Mouse (Mus musculus) layer of hippocampus, adult 11-12 months (tissue): ENCODE data around the gene Mogat2.

Experiments
- DNase-seq: peaks from one replicate; pipeline ENCODE4 v3.0.0; 2022; ENCODE audit warnings: low spot score

Mogat2 gene

DNA sequence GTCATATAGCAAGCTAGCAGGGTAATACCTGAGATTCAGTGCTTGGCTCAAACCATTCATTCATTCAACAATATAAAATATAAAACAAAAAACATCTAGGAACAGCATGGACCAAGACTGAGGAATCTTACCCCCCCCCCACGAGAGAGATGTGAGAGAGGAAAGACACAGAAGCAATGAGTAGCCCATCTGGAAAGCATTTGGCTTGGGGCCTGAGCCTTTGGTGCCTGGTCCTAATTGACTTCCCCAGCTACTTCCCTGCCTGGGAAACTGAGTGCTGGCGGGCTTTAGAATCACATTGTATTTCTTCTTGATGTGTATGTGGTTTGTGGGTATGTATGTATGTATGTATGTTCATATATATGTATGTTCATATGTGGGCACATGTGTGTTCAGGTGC lies 2.8 kb downstream of the Mogat2 start:
- no peak for DNase-seq

DNA sequence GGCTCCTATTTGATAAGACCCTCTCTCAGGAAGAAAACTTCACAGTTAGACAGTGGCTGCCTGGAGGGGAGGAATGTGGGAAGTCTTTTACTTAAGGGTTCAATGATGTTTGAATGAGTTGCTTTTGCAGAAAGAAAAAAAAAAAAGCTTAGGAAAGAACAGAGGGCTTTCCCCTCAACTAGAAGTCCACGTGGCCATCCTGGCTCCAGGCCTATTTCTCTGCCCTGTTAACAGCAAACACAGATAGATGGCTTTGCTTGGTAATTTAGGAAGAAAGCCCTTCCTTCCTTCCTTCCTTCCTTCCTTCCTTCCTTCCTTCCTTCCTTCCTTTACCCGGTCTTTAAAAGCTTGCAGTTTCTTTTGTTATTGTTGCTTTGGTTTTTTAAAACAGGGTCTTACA lies 3.5 kb downstream of the Mogat2 start:
- DNase-seq: no peak

DNA sequence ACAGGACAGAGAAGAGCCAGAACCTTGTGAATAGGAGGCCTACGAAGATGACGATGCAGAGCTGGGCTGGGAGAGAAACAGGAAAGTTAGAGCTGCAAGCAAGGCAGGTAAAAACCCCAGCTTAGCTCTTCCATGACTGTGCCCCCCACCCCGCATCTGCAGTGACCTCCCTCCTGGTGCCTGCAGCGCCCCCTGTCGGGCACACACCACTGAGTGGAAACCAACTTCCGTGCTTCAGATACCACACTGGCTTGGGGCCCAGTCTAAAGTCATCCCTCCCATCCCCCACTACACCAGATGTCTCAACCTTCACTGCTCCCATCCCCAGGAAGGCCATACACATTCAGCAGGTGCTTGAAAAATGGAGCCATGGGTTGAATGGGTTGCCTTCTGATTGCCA lies 5.8 kb downstream of the Mogat2 start:
- no peak for DNase-seq

- DNase-seq: no peak
Measured at GRCm38 (mm10) chr7:99230061-99230747, 8.2 kb downstream of the Mogat2 start.

GRCm38 (mm10) chr7:99229411-99229810 lies 9.0 kb downstream of the Mogat2 start:
- peak; percentile 38 for DNase-seq

- DNase-seq: no peak
Measured at GRCm38 (mm10) chr7:99228825-99229224, 9.6 kb downstream of the Mogat2 start.

DNA sequence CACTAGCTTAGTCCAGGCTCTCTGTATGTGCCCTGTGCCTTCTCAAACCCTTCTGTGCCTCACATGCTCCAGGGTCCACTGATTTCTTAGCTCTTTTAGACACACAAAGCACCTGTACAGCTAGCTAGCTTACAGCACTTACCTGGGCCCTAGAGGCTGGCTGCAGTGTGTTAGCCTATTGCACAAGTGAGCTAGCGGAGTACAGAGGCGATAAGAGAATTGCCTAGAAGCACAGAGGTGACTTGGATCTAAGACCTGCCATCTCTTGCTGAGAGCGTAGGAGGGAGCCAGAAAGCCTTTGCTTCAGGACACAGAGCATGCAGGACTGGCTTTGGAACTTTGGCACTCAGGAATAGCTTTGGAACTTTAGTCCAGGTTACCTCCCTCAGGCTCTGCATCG lies 11.2 kb downstream of the Mogat2 start:
- DNase-seq: no peak

GRCm38 (mm10) chr7:99226662-99227061 lies 11.8 kb downstream of the Mogat2 start:
- DNase-seq: no peak

GRCm38 (mm10) chr7:99225421-99225820 lies 13.0 kb downstream of the Mogat2 start:
- DNase-seq: no peak

- DNase-seq: no peak
Measured at GRCm38 (mm10) chr7:99224648-99225190, 13.7 kb downstream of the Mogat2 start.

DNA sequence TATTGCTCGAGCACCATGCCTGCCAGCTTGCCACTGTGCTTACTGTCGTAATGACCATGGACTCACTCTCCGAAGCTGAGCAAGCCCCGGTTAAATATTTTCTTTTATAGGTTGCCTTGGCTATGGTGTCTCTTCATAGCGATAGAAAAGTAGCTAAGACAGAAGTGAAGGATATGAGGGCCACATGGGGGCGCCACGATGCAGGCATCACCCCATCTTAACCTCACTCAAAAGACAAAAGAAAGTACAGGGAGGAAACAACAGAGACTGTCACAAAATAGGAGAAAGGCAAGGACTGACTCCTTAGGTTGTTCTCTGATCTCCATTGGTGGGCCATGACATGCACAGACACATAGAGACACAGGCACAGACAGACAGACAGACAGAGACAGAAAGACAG lies 14.2 kb downstream of the Mogat2 start:
- DNase-seq: peak; percentile 40

- DNase-seq: peak; percentile 70
Measured at GRCm38 (mm10) chr7:99217338-99218074, 20.9 kb downstream of the Mogat2 start.

DNA sequence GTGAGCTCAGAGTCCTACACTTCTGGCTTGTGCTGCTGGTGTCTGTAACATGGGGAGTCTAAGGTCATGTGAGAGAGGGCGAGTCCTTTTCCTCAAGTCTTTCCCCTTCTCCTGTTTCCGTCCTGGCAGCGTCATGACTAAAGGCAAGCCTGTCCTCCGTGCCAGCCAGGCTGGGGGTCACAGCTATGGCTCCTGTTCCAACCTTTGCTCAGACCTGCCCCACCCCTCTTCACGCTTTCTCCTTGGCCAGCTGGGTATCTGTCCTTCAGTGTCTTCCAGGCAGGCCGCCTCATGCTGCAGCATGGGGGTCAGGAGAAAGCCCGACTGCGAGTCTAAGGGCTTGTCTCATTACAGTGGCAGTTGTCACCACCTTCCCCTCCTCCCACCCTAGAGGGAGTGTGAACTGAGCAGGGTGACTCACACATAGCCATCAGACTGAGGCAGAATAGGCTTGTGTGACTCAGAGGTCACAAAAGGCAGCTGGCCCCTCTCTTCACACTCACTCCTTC lies 23.0 kb downstream of the Mogat2 start:
- DNase-seq: peak; percentile 36

GRCm38 (mm10) chr7:99214621-99215185 lies 23.7 kb downstream of the Mogat2 start:
- DNase-seq: no peak

GRCm38 (mm10) chr7:99213686-99214085 lies 24.7 kb downstream of the Mogat2 start:
- DNase-seq: peak; percentile 48

GRCm38 (mm10) chr7:99213056-99213455 lies 25.4 kb downstream of the Mogat2 start:
- DNase-seq: no peak

- no peak for DNase-seq
Measured at GRCm38 (mm10) chr7:99208704-99209103, 29.7 kb downstream of the Mogat2 start.

- no peak for DNase-seq
Measured at GRCm38 (mm10) chr7:99206364-99206763, 32.1 kb downstream of the Mogat2 start.

- no peak for DNase-seq
Measured at GRCm38 (mm10) chr7:99202163-99202562, 36.3 kb downstream of the Mogat2 start.

DNA sequence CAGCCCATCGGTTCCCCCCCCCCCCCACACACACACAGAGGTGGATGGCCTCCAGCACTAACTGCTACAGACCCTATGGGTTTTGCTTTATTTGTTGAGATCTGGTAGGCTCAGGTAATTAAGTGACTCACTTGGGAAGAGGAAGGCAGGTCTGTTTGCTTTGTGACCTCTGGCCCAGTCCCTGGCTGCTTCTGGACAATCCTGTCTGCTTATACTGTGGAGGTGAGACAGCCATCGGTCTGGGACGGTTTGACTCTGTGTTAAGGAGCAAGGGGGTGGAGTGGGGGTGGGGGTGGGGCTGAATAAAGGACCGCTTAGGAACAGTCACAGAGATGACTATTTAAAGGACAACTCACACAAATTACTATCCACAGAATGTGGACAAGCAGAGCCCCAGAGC lies 38.1 kb downstream of the Mogat2 start:
- no peak for DNase-seq

DNA sequence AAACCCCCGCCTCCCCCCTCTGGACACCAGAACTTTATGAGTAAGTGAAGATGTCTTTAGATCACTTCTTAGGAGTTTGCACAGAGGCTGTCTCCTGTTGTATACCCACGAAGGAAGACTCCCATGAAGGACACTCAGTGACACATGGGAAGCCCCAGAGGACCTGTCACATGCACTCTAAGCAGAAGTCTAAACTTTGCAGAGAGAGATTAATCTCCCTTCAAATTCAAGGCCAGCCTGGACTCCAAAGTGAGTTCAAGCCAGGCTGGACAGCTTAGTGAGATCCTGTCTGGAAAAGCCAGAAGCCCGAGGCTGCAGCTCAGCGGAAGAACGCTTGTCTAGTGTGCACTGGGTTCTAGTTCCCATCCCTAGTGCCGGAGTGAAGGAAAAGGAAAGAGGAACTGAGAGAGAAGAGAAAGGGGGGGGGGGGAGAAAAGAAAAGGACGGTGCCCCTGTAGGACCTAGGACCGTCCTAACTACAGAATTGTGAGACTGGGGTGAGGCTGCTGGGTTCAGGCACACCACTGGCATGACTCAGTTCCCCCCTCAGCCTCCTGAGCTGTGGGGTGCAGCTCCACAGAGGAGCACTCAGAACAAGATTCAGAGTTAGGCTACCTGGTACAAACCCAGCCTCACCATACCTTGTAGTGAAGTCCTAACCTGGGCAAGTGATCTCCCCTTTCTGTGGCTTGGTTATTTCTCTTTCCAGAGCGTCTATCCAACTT lies 38.8 kb downstream of the Mogat2 start:
- no peak for DNase-seq

DNA sequence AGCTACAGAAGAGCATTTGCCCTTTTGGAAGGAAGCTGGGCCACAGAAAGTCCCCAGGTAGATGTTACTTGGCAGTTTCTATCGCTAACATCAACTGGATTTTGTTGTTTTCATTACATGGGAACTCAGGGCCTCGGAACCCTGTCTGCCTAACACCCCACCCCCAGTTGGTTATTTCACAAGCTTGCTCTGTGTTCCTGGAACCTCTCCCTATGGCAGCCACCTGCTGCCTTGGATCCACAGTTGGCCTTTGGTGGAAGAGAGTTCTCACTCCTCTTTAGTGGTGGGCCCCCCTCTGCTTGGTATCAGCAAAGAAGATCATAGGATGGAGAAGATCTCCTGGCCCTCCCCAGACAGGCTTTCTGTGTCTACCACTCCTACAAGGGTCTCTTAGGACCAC lies 39.6 kb downstream of the Mogat2 start:
- no peak for DNase-seq
